Mouse (Mus musculus) heart, adult 2 months (tissue): ENCODE results near the gene Fv1.
"Not testable (repeated sequence)": the region's sequence is repeated elsewhere in the genome, so short reads cannot be mapped to it uniquely, and the experiment has no call there.

ENCODE experiments used
- CTCF ChIP-seq: fragments of 200-600 bp; IDR thresholded peaks from 2 replicates; pipeline ENCODE4 v1.8.1; 2022; ENCODE audit warnings: antibody characterized with exemption, mild to moderate bottlenecking, moderate library complexity
- EP300 ChIP-seq: fragments of 200-500 bp; IDR thresholded peaks from 2 replicates; pipeline ENCODE4 v1.6.1; 2011; ENCODE audit warnings: low read depth, low read length, control low read depth; ENCODE audit not compliant: insufficient read depth
- POLR2A ChIP-seq: fragments of 200-500 bp; IDR thresholded peaks from 2 replicates; pipeline ENCODE4 v1.6.1; 2011; ENCODE audit warnings: mild to moderate bottlenecking, low read depth, low read length, control low read depth; ENCODE audit not compliant: insufficient read depth

GRCm38 (mm10) chr4:147866793-147867192, 2.0 kb upstream of the Fv1 start:
- not testable (repeated sequence) for TF ChIP-seq POLR2A, CTCF, EP300
